Mouse (Mus musculus): ENCODE data around the gene Fbln1. TPM values are rescaled to one million over a fixed set of nuclear protein-coding genes. Genes with fewer than 3 reads are reported as not detected.

Gene Fbln1
- polyA plus RNA-seq, 1 experiment: 13.4 TPM

GRCm38 (mm10) chr15:85166433-85166933 is 39.3 kb upstream of the Fbln1 start:
- H3ac ChIP-seq (ENCODE audit: control insufficient read depth, insufficient read length): no peak overlapping the region
- no peaks in the 10 kb centered on the region for H3K79me2 ChIP-seq (ENCODE audit: control insufficient read depth, insufficient read depth)
- H3K36me3 ChIP-seq (ENCODE audit: control insufficient read depth, insufficient read depth): no peaks in the 10 kb centered on the region
- TF ChIP-seq CEBPB (IDR thresholded peaks at IDR 0.05; ENCODE audit: insufficient read depth, poor library complexity, severe bottlenecking) (no peak), MYOD1 (IDR thresholded peaks at IDR 0.05; ENCODE audit: control insufficient read depth in 1 of 3, insufficient read length in 2 of 3, low read depth in 2 of 3) (no peak), REST (IDR thresholded peaks at IDR 0.05; ENCODE audit: insufficient read depth, insufficient read length) (no peak), POLR2A (IDR thresholded peaks at IDR 0.05; ENCODE audit: insufficient read length, low read depth) (no peak), MYOG (IDR thresholded peaks at IDR 0.05; ENCODE audit: control insufficient read depth in 1 of 3, insufficient read depth in 1 of 3, insufficient read length in 2 of 3, low read depth in 2 of 3) (no peak), TCF12 (IDR thresholded peaks at IDR 0.05; ENCODE audit: insufficient read depth, poor library complexity, severe bottlenecking) (no peak), USF1 (IDR thresholded peaks at IDR 0.05; ENCODE audit: low read depth) (no peak), TCF3 (IDR thresholded peaks at IDR 0.05; ENCODE audit: insufficient read length, low read depth) (no peak), SRF (IDR thresholded peaks at IDR 0.05; ENCODE audit: control insufficient read depth, insufficient read length, low read depth) (no peak), POLR2AphosphoS2 (IDR thresholded peaks at IDR 0.05; ENCODE audit: insufficient read length, low read depth) (no peak), MAX (IDR thresholded peaks at IDR 0.05; ENCODE audit: low read depth) (no peak), E2F4 (IDR thresholded peaks at IDR 0.05; ENCODE audit: insufficient read depth) (no peak)
- no peak overlapping the region for H3K4me2 ChIP-seq (ENCODE audit: low read depth)
- H3K4me3 ChIP-seq: no peak overlapping the region
- peaks cover 71% of the 10 kb centered on the region for H3K27me3 ChIP-seq (ENCODE audit: control insufficient read depth, insufficient read depth, insufficient read length)

GRCm38 (mm10) chr15:85167086-85167679 is 38.6 kb upstream of the Fbln1 start:
- H3K4me2 ChIP-seq (ENCODE audit: low read depth): no peak overlapping the region
- H3K79me2 ChIP-seq (ENCODE audit: control insufficient read depth, insufficient read depth): no peaks in the 10 kb centered on the region
- H3ac ChIP-seq (ENCODE audit: control insufficient read depth, insufficient read length): no peak overlapping the region
- peaks cover 66% of the 10 kb centered on the region for H3K27me3 ChIP-seq (ENCODE audit: control insufficient read depth, insufficient read depth, insufficient read length)
- TF ChIP-seq CEBPB (IDR thresholded peaks at IDR 0.05; ENCODE audit: insufficient read depth, poor library complexity, severe bottlenecking): no peak
- no peak for TF ChIP-seq USF1 (IDR thresholded peaks at IDR 0.05; ENCODE audit: low read depth)
- no peak for TF ChIP-seq TCF3 (IDR thresholded peaks at IDR 0.05; ENCODE audit: insufficient read length, low read depth)
- TF ChIP-seq E2F4 (IDR thresholded peaks at IDR 0.05; ENCODE audit: insufficient read depth): no peak
- no peak for TF ChIP-seq SRF (IDR thresholded peaks at IDR 0.05; ENCODE audit: control insufficient read depth, insufficient read length, low read depth)
- TF ChIP-seq REST (IDR thresholded peaks at IDR 0.05; ENCODE audit: insufficient read depth, insufficient read length): no peak
- no peak for TF ChIP-seq POLR2A (IDR thresholded peaks at IDR 0.05; ENCODE audit: insufficient read length, low read depth)
- TF ChIP-seq POLR2AphosphoS2 (IDR thresholded peaks at IDR 0.05; ENCODE audit: insufficient read length, low read depth): no peak
- TF ChIP-seq MYOG (IDR thresholded peaks at IDR 0.05; ENCODE audit: control insufficient read depth in 1 of 3, insufficient read depth in 1 of 3, insufficient read length in 2 of 3, low read depth in 2 of 3): no peak
- no peak for TF ChIP-seq TCF12 (IDR thresholded peaks at IDR 0.05; ENCODE audit: insufficient read depth, poor library complexity, severe bottlenecking)
- no peak for TF ChIP-seq MAX (IDR thresholded peaks at IDR 0.05; ENCODE audit: low read depth)
- no peak for TF ChIP-seq MYOD1 (IDR thresholded peaks at IDR 0.05; ENCODE audit: control insufficient read depth in 1 of 3, insufficient read length in 2 of 3, low read depth in 2 of 3)
- H3K36me3 ChIP-seq (ENCODE audit: control insufficient read depth, insufficient read depth): no peaks in the 10 kb centered on the region
- no peak overlapping the region for H3K4me3 ChIP-seq

- TF ChIP-seq USF1 (IDR thresholded peaks at IDR 0.05; ENCODE audit: low read depth) (no peak), POLR2AphosphoS2 (IDR thresholded peaks at IDR 0.05; ENCODE audit: insufficient read length, low read depth) (no peak), MYOD1 (IDR thresholded peaks at IDR 0.05; ENCODE audit: control insufficient read depth in 1 of 3, insufficient read length in 2 of 3, low read depth in 2 of 3) (no peak)
- Histone ChIP-seq H3K36me3 (ENCODE audit: control insufficient read depth, insufficient read depth) (no peaks in the 10 kb centered on the region), H3K4me3 (no peak overlapping the region), H3K27me3 (ENCODE audit: control insufficient read depth, insufficient read depth, insufficient read length) (peaks cover 27% of the 10 kb centered on the region), H3K4me2 (ENCODE audit: low read depth) (no peak overlapping the region), H3K79me2 (ENCODE audit: control insufficient read depth, insufficient read depth) (no peaks in the 10 kb centered on the region), H3ac (ENCODE audit: control insufficient read depth, insufficient read length) (no peak overlapping the region)
These were observed 33.7 kb upstream of the Fbln1 start for GRCm38 (mm10) chr15:85172054-85172453.

GRCm38 (mm10) chr15:85173425-85173824 is 32.3 kb upstream of the Fbln1 start:
- H3K4me3 ChIP-seq: no peak overlapping the region
- H3K79me2 ChIP-seq (ENCODE audit: control insufficient read depth, insufficient read depth): no peaks in the 10 kb centered on the region
- TF ChIP-seq POLR2A (IDR thresholded peaks at IDR 0.05; ENCODE audit: insufficient read length, low read depth) (no peak), REST (IDR thresholded peaks at IDR 0.05; ENCODE audit: insufficient read depth, insufficient read length) (no peak)
- H3K27me3 ChIP-seq (ENCODE audit: control insufficient read depth, insufficient read depth, insufficient read length): peaks cover 21% of the 10 kb centered on the region
- H3K36me3 ChIP-seq (ENCODE audit: control insufficient read depth, insufficient read depth): no peaks in the 10 kb centered on the region
- peak overlapping the region; percentile 30 for H3K4me2 ChIP-seq (ENCODE audit: low read depth)
- no peak overlapping the region for H3ac ChIP-seq (ENCODE audit: control insufficient read depth, insufficient read length)

- peak overlapping the region; percentile 30 for H3K4me2 ChIP-seq (ENCODE audit: low read depth)
These were observed 31.7 kb upstream of the Fbln1 start for GRCm38 (mm10) chr15:85174060-85174459.

More at GRCm38 (mm10) chr15:85174060-85174459, 31.7 kb upstream of the Fbln1 start:
- Histone ChIP-seq H3K36me3 (ENCODE audit: control insufficient read depth, insufficient read depth) (no peaks in the 10 kb centered on the region), H3K4me3 (no peak overlapping the region), H3K27me3 (ENCODE audit: control insufficient read depth, insufficient read depth, insufficient read length) (peaks cover 20% of the 10 kb centered on the region), H3K79me2 (ENCODE audit: control insufficient read depth, insufficient read depth) (no peaks in the 10 kb centered on the region), H3ac (ENCODE audit: control insufficient read depth, insufficient read length) (no peak overlapping the region)
- TF ChIP-seq USF1 (IDR thresholded peaks at IDR 0.05; ENCODE audit: low read depth) (no peak), MYOD1 (IDR thresholded peaks at IDR 0.05; ENCODE audit: control insufficient read depth in 1 of 3, insufficient read length in 2 of 3, low read depth in 2 of 3) (peak in 2 of 3 experiments; percentile 65 to 83)

Data from myocyte (in vitro differentiated cells).